In genomic region chr12:31896986-31897385, GRCm38 (mm10) we compare ENCODE assay signal across 9 mouse cellular contexts. TPM values are rescaled to one million over a fixed set of nuclear protein-coding genes. Genes with fewer than 3 reads are reported as not detected.
DNase-seq lines count a peak whose midpoint lies in the region; ATAC-seq and TF ChIP-seq lines count a peak whose summit lies in the region.
"Had no signal": no experiment of that assay in that cellular context is flagged by ENCODE, and none has a peak within 500 bp of the region (broad histone marks: within the 10 kb centered on the region; RNA-seq: fewer than 3 reads in every experiment).

No protein-coding gene starts in this region.

- no peak overlapping the region for H3K27ac ChIP-seq in heart, postnatal 0 days (ENCODE audit: low read depth)
- peak overlapping the region; percentile 78 for H3K27ac ChIP-seq in hindbrain, embryonic 10.5 days
- H3K27ac ChIP-seq in neural tube, embryonic 13.5 days (replicated peaks) = peak overlapping the region; percentile 68; the same call in 1 of the 2 replicates
- H3K27ac ChIP-seq: heart, embryonic 13.5 days had no signal

- peak; percentile 15 for DNase-seq in heart, postnatal 0 days (ENCODE audit: low spot score)
- no peak for DNase-seq in heart, postnatal 36 days
- peak; percentile 84 for DNase-seq in cerebellum, adult 8-10 months
- peak; percentile 31 for DNase-seq in hindbrain, embryonic 10.5 days (ENCODE audit: low spot score)
- no peak for DNase-seq in urinary bladder, postnatal 10 days (ENCODE audit: low spot score)
- DNase-seq in gastrocnemius, postnatal 36 days = no peak

- TF ChIP-seq CTCF in heart, postnatal 0 days (IDR thresholded peaks at IDR 0.05; ENCODE audit: low read depth) = peak; percentile 26; the same call in 1 of the 2 replicates

- ATAC-seq in heart, postnatal 0 days (ENCODE audit: insufficient read depth, low read depth) = no peak
- peak; percentile 54 for ATAC-seq in neural tube, embryonic 13.5 days (ENCODE audit: low read depth)
- no peak for ATAC-seq in granulocyte monocyte progenitor cell, adult 5-6 weeks (replicated peaks; ENCODE audit: poor library complexity, severe bottlenecking)

- TF ChIP-seq EP300 in heart, postnatal 0 days (IDR thresholded peaks at IDR 0.05; ENCODE audit: low read depth) = no peak

- no peak overlapping the region for H3K4me3 ChIP-seq in heart, postnatal 0 days (ENCODE audit: low read depth, low read length)
- H3K4me3 ChIP-seq in hindbrain, embryonic 10.5 days = no peak overlapping the region
- H3K4me3 ChIP-seq in neural tube, embryonic 13.5 days = no peak overlapping the region
- H3K4me3 ChIP-seq: heart, embryonic 13.5 days had no signal

- no peak overlapping the region for H3K9ac ChIP-seq in heart, postnatal 0 days (replicated peaks; ENCODE audit: low read depth, low read length)
- no peak overlapping the region for H3K9ac ChIP-seq in neural tube, embryonic 13.5 days
- H3K9ac ChIP-seq: heart, embryonic 13.5 days had no signal

- 68% methylated on average over 8 of the region's 8 CpGs for WGBS in heart, postnatal 0 days
- 28% methylated on average over 8 of the region's 8 CpGs for WGBS in hindbrain, embryonic 10.5 days
- WGBS in neural tube, embryonic 13.5 days = 18% methylated on average over 8 of the region's 8 CpGs

- no peak overlapping the region for H3K4me2 ChIP-seq in heart, postnatal 0 days (ENCODE audit: low read depth, low read length)
- H3K4me2 ChIP-seq in neural tube, embryonic 13.5 days = no peak overlapping the region
- H3K4me2 ChIP-seq: heart, embryonic 13.5 days had no signal

- no peaks in the 10 kb centered on the region for H3K9me3 ChIP-seq in heart, postnatal 0 days (replicated peaks; ENCODE audit: control insufficient read depth, low read length)
- H3K9me3 ChIP-seq in hindbrain, embryonic 10.5 days = no peaks in the 10 kb centered on the region
- H3K9me3 ChIP-seq in neural tube, embryonic 13.5 days = no peaks in the 10 kb centered on the region
- H3K9me3 ChIP-seq: heart, embryonic 13.5 days had no signal

- H3K27me3 ChIP-seq in heart, postnatal 0 days (ENCODE audit: control insufficient read depth, insufficient read depth, low read length) = no peaks in the 10 kb centered on the region
- no peaks in the 10 kb centered on the region for H3K27me3 ChIP-seq in hindbrain, embryonic 10.5 days (ENCODE audit: insufficient read depth, poor library complexity, severe bottlenecking)
- no peaks in the 10 kb centered on the region for H3K27me3 ChIP-seq in neural tube, embryonic 13.5 days
- H3K27me3 ChIP-seq: heart, embryonic 13.5 days had no signal

- intact Hi-C loops in heart, postnatal 36 days (cut with DNase I) = no loop called here
- intact Hi-C loops in gastrocnemius, postnatal 36 days (cut with DNase I) = no loop called here

- H3K4me1 ChIP-seq in heart, postnatal 0 days (ENCODE audit: control insufficient read depth, insufficient read depth) = peaks cover 8% of the 10 kb centered on the region; the same call in 1 of the 2 replicates
- H3K4me1 ChIP-seq in hindbrain, embryonic 10.5 days (replicated peaks) = peaks cover 29% of the 10 kb centered on the region
- H3K4me1 ChIP-seq in neural tube, embryonic 13.5 days (replicated peaks) = peaks cover 34% of the 10 kb centered on the region

- H3K36me3 ChIP-seq in heart, postnatal 0 days (replicated peaks; ENCODE audit: control insufficient read depth, insufficient read depth, low read length) = peaks cover 8% of the 10 kb centered on the region
- no peaks in the 10 kb centered on the region; the same call in 1 of the 2 replicates for H3K36me3 ChIP-seq in hindbrain, embryonic 10.5 days
- H3K36me3 ChIP-seq in neural tube, embryonic 13.5 days = no peaks in the 10 kb centered on the region

RNA-seq across cellular contexts. Expression of gene Hbp1, which starts 53.3 kb away (rescaled TPM):
- total RNA-seq in heart, postnatal 0 days (2014; rRNA removed; ENCODE audit: low replicate concordance) = 153 and 187 TPM in 2 replicates
- polyA plus RNA-seq in heart, postnatal 0 days (2015; fragmentation: Nextera tagmentation; extraction: Ambion mirVana) = 97.9 and 127 TPM in 2 replicates
- 10 to 100 TPM; 82.7 to 98.0 TPM for total RNA-seq in heart, postnatal 36 days (2021)
- 77.9 and 81.3 TPM in 2 replicates for polyA plus RNA-seq in hindbrain, embryonic 10.5 days (2016; fragmentation: Nextera tagmentation; extraction: Ambion mirVana)
- polyA plus RNA-seq in neural tube, embryonic 13.5 days (2015; fragmentation: Nextera tagmentation; extraction: Ambion mirVana) = 72.0 and 77.2 TPM in 2 replicates
- 39.9 and 43.5 TPM in 2 replicates for total RNA-seq in granulocyte monocyte progenitor cell, adult 5-6 weeks (2014; fragmentation: Nextera tagmentation)
- 40.6 and 53.1 TPM in 2 replicates for total RNA-seq in granulocyte monocyte progenitor cell, adult 5-6 weeks (2017)
- total RNA-seq in gastrocnemius, postnatal 36 days (2021) = 10 to 100 TPM; 58.2 to 68.0 TPM

Comparison
In these comparisons a context has a peak if more than half of its experiments do, and no peak if none do; other contexts are left out.
1. DNase-seq: peak in heart, postnatal 0 days (single experiment), cerebellum, adult 8-10 months (single experiment) and hindbrain, embryonic 10.5 days (single experiment); none in heart, postnatal 36 days (0 of 2), urinary bladder, postnatal 10 days (single experiment) and gastrocnemius, postnatal 36 days (0 of 2).